Mouse (Mus musculus) CD4-positive, CD25-positive, alpha-beta regulatory T cell, adult 2 months (primary cell): Measurements from ENCODE around the gene Prss56.

Experiments
- DNase-seq: peaks from one replicate; pipeline ENCODE4 v3.0.0-alpha.2; 2012; ENCODE audit warnings: low read depth, low spot score

Gene Prss56

GRCm38 (mm10) chr1:87232197-87232596 is 49.1 kb downstream of the Prss56 start:
- no peak for DNase-seq
